Mouse (Mus musculus) limb, embryonic 15.5 days (tissue): ENCODE data around the gene Smpdl3b. TPM values are rescaled to one million over a fixed set of nuclear protein-coding genes. Genes with fewer than 3 reads are reported as not detected.
"Not testable (repeated sequence)": the region's sequence is repeated elsewhere in the genome, so short reads cannot be mapped to it uniquely, and the experiment has no call there.

Experiments used
- ATAC-seq: fragments of 200-750 bp; cut with Nextera tagmentation; 2 replicates; pipeline ENCODE4 v1.8.0; 2017; ENCODE audit warnings: low read depth, moderate TSS enrichment; ENCODE audit not compliant: insufficient number of reproducible peaks, low FRiP score, low TSS enrichment
- H3K27ac ChIP-seq: fragments of 300-500 bp; sonication (generic); 2 replicates; pipeline ENCODE4 v1.5.1; 2015; ENCODE audit warnings: moderate library complexity, mild to moderate bottlenecking, inconsistent platforms
- H3K27me3 ChIP-seq: fragments of 300-500 bp; sonication (generic); 2 replicates; pipeline ENCODE4 v1.6.1; 2015; ENCODE audit warnings: inconsistent platforms
- H3K36me3 ChIP-seq: fragments of 300-500 bp; sonication (generic); 2 replicates; pipeline ENCODE4 v1.6.1; 2015; ENCODE audit warnings: inconsistent platforms
- H3K4me1 ChIP-seq: fragments of 300-500 bp; sonication (generic); 2 replicates; pipeline ENCODE4 v1.6.1; 2015; ENCODE audit warnings: inconsistent platforms
- H3K4me2 ChIP-seq: fragments of 300-500 bp; sonication (generic); 2 replicates; pipeline ENCODE4 v1.6.1; 2015; ENCODE audit warnings: mild to moderate bottlenecking, inconsistent platforms
- H3K4me3 ChIP-seq: fragments of 300-500 bp; sonication (generic); 2 replicates; pipeline ENCODE4 v1.5.1; 2015; ENCODE audit warnings: mild to moderate bottlenecking, inconsistent platforms
- H3K9ac ChIP-seq: fragments of 300-500 bp; sonication (generic); 2 replicates; pipeline ENCODE4 v1.6.1; 2015; ENCODE audit warnings: inconsistent platforms
- H3K9me3 ChIP-seq: fragments of 300-500 bp; sonication (generic); 2 replicates; pipeline ENCODE4 v1.6.1; 2016; ENCODE audit warnings: inconsistent platforms
- WGBS: fragments of 180-500 bp; shearing (Covaris S2); methylation state at CpG from one replicate; pipeline ENCODE4 v1.1.7; 2015; 5-methylcytosine and 5-hydroxymethylcytosine counted together
- polyA plus RNA-seq: library from polyadenylated mRNA; unstranded; fragments of >200 nt; fragmentation: Nextera tagmentation; extraction: Ambion mirVana; gene quantifications from 2 replicates; pipeline ENCODE4 v1.2.1, GENCODE M21; 2015

The Smpdl3b gene
- polyA plus RNA-seq, 1 experiment from 2014 or later, result 7.9 TPM

- H3K36me3 ChIP-seq, result no peaks in the 10 kb centered on the region
- WGBS, result 82% methylated on average over 1 of the region's 1 CpGs
- no peak overlapping the region for H3K27ac ChIP-seq
- H3K4me2 ChIP-seq, result no peak overlapping the region
- peaks cover 3% of the 10 kb centered on the region for H3K4me1 ChIP-seq
- H3K4me3 ChIP-seq, result no peak overlapping the region
- H3K9me3 ChIP-seq, result no peaks in the 10 kb centered on the region
- peaks cover 20% of the 10 kb centered on the region for H3K27me3 ChIP-seq
- ATAC-seq, result no peak
- no peak overlapping the region for H3K9ac ChIP-seq
Measured at GRCm38 (mm10) chr4:132797461-132797860, 40.4 kb upstream of the Smpdl3b start.

DNA sequence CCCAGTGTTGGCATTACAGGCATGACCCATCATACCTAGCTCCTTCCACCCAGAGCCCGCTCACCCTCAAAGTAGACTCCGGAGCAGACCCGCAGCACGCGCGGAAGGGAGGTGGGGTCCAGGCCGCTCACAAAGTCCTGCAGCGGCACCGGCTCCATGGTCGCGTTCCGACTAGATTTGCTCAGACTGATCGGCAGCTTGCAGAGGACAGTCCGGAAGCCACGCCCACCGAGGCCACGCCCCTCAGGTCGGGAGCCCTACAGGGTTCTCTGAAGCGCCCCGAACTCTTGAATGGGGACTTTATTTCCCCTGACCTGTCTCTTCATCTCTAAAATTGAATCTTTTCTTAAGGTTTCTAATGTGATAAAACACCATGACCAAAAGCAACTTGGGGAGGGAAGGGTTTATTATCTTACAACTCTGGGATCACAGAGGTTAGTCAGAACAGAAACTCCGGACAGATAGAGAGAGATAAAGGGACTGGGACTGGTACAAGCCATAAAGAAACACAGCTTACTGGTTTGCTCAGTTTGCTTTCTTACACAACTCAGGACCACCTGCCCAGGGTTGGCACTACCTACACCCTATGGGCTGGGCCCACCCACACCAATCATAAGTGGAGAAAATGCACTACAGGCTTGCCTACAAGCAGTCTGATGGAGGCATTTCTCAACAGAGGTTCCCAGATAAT lies 39.3 kb upstream of the Smpdl3b start, which contains the start of gene Themis2:
Themis2 (minus strand) TSS at position 192 of the 691 bp plus-strand sequence.
- H3K27me3 ChIP-seq, result peaks cover 20% of the 10 kb centered on the region
- WGBS, result 2% methylated on average over 21 of the region's 21 CpGs
- no peaks in the 10 kb centered on the region for H3K36me3 ChIP-seq
- H3K4me3 ChIP-seq, result peak within 1 kb of the TSS; percentile 33
- H3K27ac ChIP-seq, result no peak within 1 kb of the TSS
- H3K4me2 ChIP-seq, result peak within 1 kb of the TSS; percentile 54
- no peaks in the 10 kb centered on the region for H3K9me3 ChIP-seq
- ATAC-seq, result no peak
- peaks cover 3% of the 10 kb centered on the region for H3K4me1 ChIP-seq
- H3K9ac ChIP-seq, result no peak within 1 kb of the TSS

DNA sequence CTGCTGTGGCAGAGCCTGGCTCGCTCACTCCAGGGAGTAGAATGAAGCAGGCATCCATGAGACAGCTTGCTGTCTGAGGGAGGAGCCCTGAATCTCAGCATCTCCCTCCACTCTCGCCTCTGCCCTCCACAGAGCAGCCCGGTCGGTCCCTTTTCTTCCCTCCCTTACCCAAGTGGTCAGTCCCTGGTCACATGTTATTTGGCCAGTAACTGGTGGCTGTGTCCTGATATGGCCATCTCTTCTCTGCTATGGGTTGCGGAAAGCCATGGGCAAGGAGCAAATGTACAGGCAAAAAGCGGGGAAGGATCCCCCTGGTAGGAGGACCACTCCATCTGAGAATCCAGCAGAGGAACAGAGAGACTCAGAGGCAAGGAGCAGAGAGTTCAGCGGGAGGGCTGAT lies 38.1 kb upstream of the Smpdl3b start:
- Histone ChIP-seq H3K27ac (no peak overlapping the region), H3K36me3 (no peaks in the 10 kb centered on the region), H3K9ac (no peak overlapping the region), H3K9me3 (no peaks in the 10 kb centered on the region), H3K4me3 (no peak overlapping the region), H3K4me2 (no peak overlapping the region), H3K27me3 (peaks cover 20% of the 10 kb centered on the region), H3K4me1 (peaks cover 3% of the 10 kb centered on the region)
- 72% methylated on average over 7 of the region's 7 CpGs for WGBS
- no peak for ATAC-seq

DNA sequence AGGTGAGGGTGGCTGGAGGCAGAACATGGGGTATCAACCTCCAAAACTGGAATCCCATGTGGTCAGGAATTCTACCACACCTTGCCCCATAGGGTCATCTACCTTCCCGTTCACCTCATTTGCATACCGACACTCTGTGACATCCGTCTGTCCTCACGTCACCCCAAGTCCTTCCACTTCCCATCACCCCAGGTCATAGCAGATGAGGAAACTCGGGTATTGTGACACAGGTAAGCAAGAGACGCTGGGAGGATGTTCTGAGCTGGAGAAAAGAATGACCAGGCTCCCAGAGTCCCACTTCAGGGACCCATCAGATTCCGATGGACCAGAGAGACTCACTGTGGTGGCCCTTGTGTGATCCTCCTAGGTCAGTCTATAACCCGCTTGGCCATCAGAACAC lies 37.7 kb upstream of the Smpdl3b start:
- no peak overlapping the region for H3K9ac ChIP-seq
- no peak overlapping the region for H3K4me2 ChIP-seq
- WGBS, result 72% methylated on average over 8 of the region's 8 CpGs
- H3K36me3 ChIP-seq, result no peaks in the 10 kb centered on the region
- no peak overlapping the region for H3K4me3 ChIP-seq
- H3K27ac ChIP-seq, result no peak overlapping the region
- ATAC-seq, result no peak
- H3K27me3 ChIP-seq, result peaks cover 20% of the 10 kb centered on the region
- no peaks in the 10 kb centered on the region for H3K9me3 ChIP-seq
- peaks cover 3% of the 10 kb centered on the region for H3K4me1 ChIP-seq

- Histone ChIP-seq H3K9ac (no peak overlapping the region), H3K4me3 (no peak overlapping the region), H3K4me1 (peaks cover 3% of the 10 kb centered on the region), H3K9me3 (no peaks in the 10 kb centered on the region), H3K27me3 (peaks cover 20% of the 10 kb centered on the region), H3K36me3 (no peaks in the 10 kb centered on the region), H3K4me2 (no peak overlapping the region), H3K27ac (no peak overlapping the region)
- no peak for ATAC-seq
- 73% methylated on average over 9 of the region's 9 CpGs for WGBS
Measured at GRCm38 (mm10) chr4:132794028-132794427, 37.0 kb upstream of the Smpdl3b start.

DNA sequence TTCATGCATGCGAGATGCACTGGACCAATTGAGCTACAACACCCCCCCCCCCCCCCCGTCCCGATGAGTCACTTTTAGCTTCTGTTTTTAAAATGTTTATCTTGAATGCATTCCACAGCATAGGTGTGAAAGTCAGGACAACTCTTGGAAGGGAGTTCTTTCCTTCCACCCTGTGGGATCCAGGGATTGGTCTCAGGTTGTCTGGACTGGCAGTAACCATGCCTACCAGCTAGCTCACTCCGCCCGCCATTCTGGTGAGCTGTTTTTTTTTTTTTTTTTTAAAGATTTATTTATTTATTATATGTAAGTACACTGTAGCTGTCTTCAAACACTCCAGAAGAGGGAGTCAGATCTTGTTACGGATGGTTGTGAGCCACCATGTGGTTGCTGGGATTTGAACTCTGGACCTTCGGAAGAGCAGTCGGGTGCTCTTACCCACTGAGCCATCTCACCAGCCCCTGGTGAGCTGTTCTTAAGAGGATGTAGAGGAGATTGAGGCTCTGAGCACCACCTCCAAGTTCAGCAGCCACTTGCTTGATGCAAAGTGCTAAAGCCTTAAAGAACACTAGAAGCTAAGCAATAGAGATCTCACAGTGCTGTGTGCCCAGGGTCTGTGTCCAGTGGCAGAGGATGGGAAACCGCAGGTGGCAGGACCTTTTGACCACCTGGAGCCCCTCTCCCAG lies 36.4 kb upstream of the Smpdl3b start:
- H3K4me2 ChIP-seq, H3K9me3 ChIP-seq, H3K9ac ChIP-seq, H3K4me3 ChIP-seq, H3K4me1 ChIP-seq, H3K36me3 ChIP-seq, H3K27ac ChIP-seq, ATAC-seq: not testable (repeated sequence)
- peaks cover 20% of the 10 kb centered on the region for H3K27me3 ChIP-seq
- 82% methylated on average over 8 of the region's 9 CpGs for WGBS

DNA sequence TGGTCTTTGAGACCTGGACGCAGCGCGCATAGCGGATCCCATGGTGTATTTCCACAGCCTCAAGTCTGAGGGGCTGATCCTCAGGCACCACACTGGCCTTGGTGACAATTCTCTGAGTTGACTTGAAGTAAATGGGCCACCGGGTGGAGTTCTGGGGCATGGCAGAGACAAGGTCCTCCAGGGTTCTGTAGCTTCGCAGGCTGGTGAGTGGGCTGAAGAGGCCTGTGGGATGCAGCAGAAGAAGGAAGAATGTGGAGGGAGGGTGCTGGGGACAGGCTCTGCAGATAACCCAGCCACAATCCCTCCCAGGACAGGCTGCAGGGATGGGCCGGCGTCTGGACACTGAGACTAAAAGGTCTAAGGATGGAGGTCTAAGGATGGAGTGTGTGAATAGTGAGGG lies 32.7 kb upstream of the Smpdl3b start:
- Histone ChIP-seq H3K9ac (no peak overlapping the region), H3K4me1 (no peaks in the 10 kb centered on the region), H3K27ac (no peak overlapping the region), H3K4me3 (no peak overlapping the region), H3K36me3 (no peaks in the 10 kb centered on the region), H3K9me3 (no peaks in the 10 kb centered on the region), H3K4me2 (no peak overlapping the region), H3K27me3 (peaks cover 9% of the 10 kb centered on the region)
- ATAC-seq, result no peak
- WGBS, result 83% methylated on average over 8 of the region's 8 CpGs

GRCm38 (mm10) chr4:132785228-132785627 lies 28.2 kb upstream of the Smpdl3b start:
- no peak overlapping the region for H3K4me2 ChIP-seq
- no peak overlapping the region for H3K27ac ChIP-seq
- no peaks in the 10 kb centered on the region for H3K27me3 ChIP-seq
- H3K9me3 ChIP-seq, result no peaks in the 10 kb centered on the region
- H3K36me3 ChIP-seq, result no peaks in the 10 kb centered on the region
- 93% methylated on average over 13 of the region's 13 CpGs for WGBS
- no peak for ATAC-seq
- H3K4me1 ChIP-seq, result no peaks in the 10 kb centered on the region
- no peak overlapping the region for H3K4me3 ChIP-seq
- H3K9ac ChIP-seq, result no peak overlapping the region

GRCm38 (mm10) chr4:132783732-132784131 lies 26.7 kb upstream of the Smpdl3b start:
- no peak overlapping the region for H3K9ac ChIP-seq
- no peak overlapping the region for H3K4me3 ChIP-seq
- no peaks in the 10 kb centered on the region for H3K27me3 ChIP-seq
- WGBS, result 99% methylated on average over 2 of the region's 2 CpGs
- H3K27ac ChIP-seq, result no peak overlapping the region
- H3K4me2 ChIP-seq, result no peak overlapping the region
- H3K4me1 ChIP-seq, result no peaks in the 10 kb centered on the region
- peaks cover 9% of the 10 kb centered on the region for H3K36me3 ChIP-seq
- H3K9me3 ChIP-seq, result no peaks in the 10 kb centered on the region
- no peak for ATAC-seq

- no peak for ATAC-seq
Measured at GRCm38 (mm10) chr4:132780288-132780687, 23.2 kb upstream of the Smpdl3b start.

GRCm38 (mm10) chr4:132778562-132779201 lies 21.6 kb upstream of the Smpdl3b start:
- no peaks in the 10 kb centered on the region for H3K9me3 ChIP-seq
- WGBS, result 89% methylated on average over 6 of the region's 6 CpGs
- no peak overlapping the region for H3K4me3 ChIP-seq
- no peak overlapping the region for H3K4me2 ChIP-seq
- H3K36me3 ChIP-seq, result peaks cover 58% of the 10 kb centered on the region
- no peak overlapping the region for H3K9ac ChIP-seq
- no peaks in the 10 kb centered on the region for H3K27me3 ChIP-seq
- H3K27ac ChIP-seq, result no peak overlapping the region
- H3K4me1 ChIP-seq, result no peaks in the 10 kb centered on the region
- no peak for ATAC-seq

More at GRCm38 (mm10) chr4:132780288-132780687, 23.2 kb upstream of the Smpdl3b start:
- no peak overlapping the region for H3K9ac ChIP-seq
- H3K4me1 ChIP-seq, result no peaks in the 10 kb centered on the region
- no peaks in the 10 kb centered on the region for H3K9me3 ChIP-seq
- WGBS, result 82% methylated on average over 4 of the region's 4 CpGs
- H3K27ac ChIP-seq, result no peak overlapping the region
- H3K4me3 ChIP-seq, result no peak overlapping the region
- H3K4me2 ChIP-seq, result no peak overlapping the region
- no peaks in the 10 kb centered on the region for H3K27me3 ChIP-seq
- H3K36me3 ChIP-seq, result peaks cover 43% of the 10 kb centered on the region

DNA sequence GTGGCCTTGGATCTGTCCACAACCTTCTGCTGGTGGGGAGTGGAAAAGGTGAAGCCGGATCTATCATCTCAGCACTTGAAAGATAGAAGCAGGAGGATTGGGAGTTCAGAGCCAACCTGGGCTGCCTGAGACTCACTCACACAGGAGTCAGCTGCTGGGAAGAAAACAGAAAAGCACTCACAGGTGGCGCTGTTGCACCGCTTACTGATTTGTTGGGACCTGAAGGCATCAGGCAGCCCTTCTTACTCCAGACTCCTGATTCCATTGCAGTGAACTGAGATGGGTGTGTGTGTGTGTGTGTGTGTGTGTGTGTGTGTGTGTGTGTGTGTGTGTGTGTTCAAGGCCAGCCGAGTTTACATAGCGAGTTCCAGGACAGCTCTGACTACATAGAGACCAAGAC lies 19.7 kb upstream of the Smpdl3b start:
- 83% methylated on average over 5 of the region's 5 CpGs for WGBS
- H3K9me3 ChIP-seq, result no peaks in the 10 kb centered on the region
- no peak overlapping the region for H3K27ac ChIP-seq
- H3K9ac ChIP-seq, result no peak overlapping the region
- H3K4me1 ChIP-seq, result no peaks in the 10 kb centered on the region
- H3K27me3 ChIP-seq, result no peaks in the 10 kb centered on the region
- no peak for ATAC-seq
- H3K4me2 ChIP-seq, result no peak overlapping the region
- peaks cover 77% of the 10 kb centered on the region for H3K36me3 ChIP-seq
- H3K4me3 ChIP-seq, result no peak overlapping the region
